Mouse (Mus musculus) heart, embryonic 16.5 days (tissue): ENCODE measurements around the gene Ppp1r14b. TPM values are rescaled to one million over a fixed set of nuclear protein-coding genes. Genes with fewer than 3 reads are reported as not detected.

Source experiments
- ATAC-seq: fragments of 200-750 bp; cut with Nextera tagmentation; replicated peaks from 2 replicates; pipeline ENCODE4 v1.8.0; 2017; ENCODE audit warnings: moderate number of reproducible peaks; ENCODE audit not compliant: insufficient read depth, low FRiP score; ENCODE audit errors: extremely low read depth
- H3K27ac ChIP-seq: fragments of 300-500 bp; sonication (generic); 2 replicates; pipeline ENCODE4 v1.5.1; 2014; ENCODE audit warnings: mild to moderate bottlenecking, low read length, control low read depth, moderate library complexity
- H3K27me3 ChIP-seq: fragments of 300-500 bp; sonication (generic); 2 replicates; pipeline ENCODE4 v1.6.1; 2014; ENCODE audit warnings: low read length, mixed read lengths; ENCODE audit not compliant: control insufficient read depth, insufficient read depth
- H3K36me3 ChIP-seq: fragments of 300-500 bp; sonication (generic); 2 replicates; pipeline ENCODE4 v1.6.1; 2014; ENCODE audit not compliant: control insufficient read depth, insufficient read depth
- H3K4me1 ChIP-seq: fragments of 300-500 bp; sonication (generic); 2 replicates; pipeline ENCODE4 v1.6.1; 2014; ENCODE audit warnings: low read length, mixed read lengths; ENCODE audit not compliant: control insufficient read depth, insufficient read depth
- H3K4me2 ChIP-seq: fragments of 300-500 bp; sonication (generic); 2 replicates; pipeline ENCODE4 v1.6.1; 2014; ENCODE audit warnings: low read depth, mild to moderate bottlenecking, control low read depth, low read length
- H3K4me3 ChIP-seq: fragments of 300-500 bp; sonication (generic); 2 replicates; pipeline ENCODE4 v1.5.1; 2014; ENCODE audit warnings: mild to moderate bottlenecking, control low read depth, low read length
- H3K9ac ChIP-seq: fragments of 300-500 bp; sonication (generic); 2 replicates; pipeline ENCODE4 v1.6.1; 2014; ENCODE audit warnings: low read length, control low read depth
- H3K9me3 ChIP-seq: fragments of 300-500 bp; sonication (generic); replicated peaks from 2 replicates; pipeline ENCODE4 v1.6.1; 2016; ENCODE audit warnings: low read length; ENCODE audit not compliant: control insufficient read depth
- WGBS: fragments of 180-500 bp; shearing (Covaris S2); extraction: QIAGEN DNeasy Blood & Tissue Kit; methylation state at CpG from one replicate; pipeline ENCODE4 v1.1.7; 2014; 5-methylcytosine and 5-hydroxymethylcytosine counted together
- polyA plus RNA-seq: library from polyadenylated mRNA; unstranded; fragments of >200 nt; fragmentation: Nextera tagmentation; extraction: Ambion mirVana; gene quantifications from 2 replicates; pipeline ENCODE4 v1.2.1, GENCODE M21; 2015

Gene Ppp1r14b
- polyA plus RNA-seq, 1 experiment from 2014 or later, result 68.9 TPM

- no peak for ATAC-seq
- Histone ChIP-seq H3K4me2 (peak overlapping the region; percentile 27), H3K4me3 (peak overlapping the region; percentile 37), H3K27me3 (no peaks in the 10 kb centered on the region), H3K36me3 (peaks cover 33% of the 10 kb centered on the region), H3K9me3 (no peaks in the 10 kb centered on the region), H3K27ac (peak overlapping the region; percentile 65), H3K4me1 (peaks cover 6% of the 10 kb centered on the region; the same call in 1 of the 2 replicates), H3K9ac (peak overlapping the region; percentile 18; the same call in 1 of the 2 replicates)
- WGBS, result 71% methylated on average over 11 of the region's 11 CpGs
These were observed 43.8 kb downstream of the Ppp1r14b start for GRCm38 (mm10) chr19:7018546-7018945.

GRCm38 (mm10) chr19:7019191-7019590 is 44.4 kb downstream of the Ppp1r14b start, which contains the start of gene Fermt3:
Gene Fermt3 (minus strand): TSS chr19:7019469.
- 58% methylated on average over 5 of the region's 5 CpGs for WGBS
- peaks cover 37% of the 10 kb centered on the region for H3K36me3 ChIP-seq
- H3K4me3 ChIP-seq, result peak within 1 kb of the TSS; percentile 37
- peak; percentile 47 for ATAC-seq
- no peaks in the 10 kb centered on the region for H3K27me3 ChIP-seq
- H3K27ac ChIP-seq, result peak within 1 kb of the TSS; percentile 65
- H3K9ac ChIP-seq, result peak within 1 kb of the TSS; percentile 34; the same call in 1 of the 2 replicates
- no peaks in the 10 kb centered on the region for H3K9me3 ChIP-seq
- peak within 1 kb of the TSS; percentile 27 for H3K4me2 ChIP-seq
- peaks cover 6% of the 10 kb centered on the region; the same call in 1 of the 2 replicates for H3K4me1 ChIP-seq

GRCm38 (mm10) chr19:7020224-7020641 is 45.5 kb downstream of the Ppp1r14b start:
- no peak overlapping the region for H3K9ac ChIP-seq
- no peaks in the 10 kb centered on the region for H3K27me3 ChIP-seq
- H3K4me3 ChIP-seq, result no peak overlapping the region
- H3K4me2 ChIP-seq, result no peak overlapping the region
- H3K36me3 ChIP-seq, result peaks cover 47% of the 10 kb centered on the region
- 0 out of 2 replicates have a peak overlapping the region, but pooled peaks have one; percentile 25 for H3K27ac ChIP-seq
- H3K9me3 ChIP-seq, result no peaks in the 10 kb centered on the region
- no peak for ATAC-seq
- 42% methylated on average over 3 of the region's 3 CpGs for WGBS
- H3K4me1 ChIP-seq, result peaks cover 6% of the 10 kb centered on the region; the same call in 1 of the 2 replicates

Other genes starting within 250 kb of the Ppp1r14b start
- gene Rps6ka4, start 134.3 kb upstream of the Ppp1r14b start, polyA plus RNA-seq, result 20.0 and 20.5 TPM in 2 replicates
- gene Ccdc88b, start 116.8 kb upstream of the Ppp1r14b start, polyA plus RNA-seq, result 1.00 and 3.8 TPM in 2 replicates
- gene Trmt112, start 65.3 kb upstream of the Ppp1r14b start, polyA plus RNA-seq, result 80.0 and 93.0 TPM in 2 replicates
- gene Prdx5, start 64.9 kb upstream of the Ppp1r14b start, polyA plus RNA-seq, result 383 and 415 TPM in 2 replicates
- 43.4 and 48.2 TPM in 2 replicates for gene Esrra, start 53.2 kb upstream of the Ppp1r14b start, polyA plus RNA-seq
- gene Catsperz, start 49.6 kb upstream of the Ppp1r14b start, polyA plus RNA-seq, result 2.8 and 3.9 TPM in 2 replicates
- gene Kcnk4, start 40.5 kb upstream of the Ppp1r14b start, polyA plus RNA-seq, result 0.50 and 0.95 TPM in 2 replicates
- gene Bad, start 33.1 kb upstream of the Ppp1r14b start, polyA plus RNA-seq, result 58.4 and 59.2 TPM in 2 replicates
- gene Gpr137, start 32.5 kb upstream of the Ppp1r14b start, polyA plus RNA-seq, result 20.8 and 22.3 TPM in 2 replicates
- 16.8 and 21.1 TPM in 2 replicates for gene Plcb3, start 1.5 kb downstream of the Ppp1r14b start, polyA plus RNA-seq
- 83.7 and 95.0 TPM in 2 replicates for gene Fkbp2, start 5.5 kb downstream of the Ppp1r14b start, polyA plus RNA-seq
- gene Vegfb, start 12.7 kb downstream of the Ppp1r14b start, polyA plus RNA-seq, result 123 and 171 TPM in 2 replicates
- gene Dnajc4, start 17.6 kb downstream of the Ppp1r14b start, polyA plus RNA-seq, result 40.3 and 44.1 TPM in 2 replicates
- 34.1 and 36.6 TPM in 2 replicates for gene Nudt22, start 21.1 kb downstream of the Ppp1r14b start, polyA plus RNA-seq
- gene Trpt1, start 21.2 kb downstream of the Ppp1r14b start, polyA plus RNA-seq, result 17.0 and 17.3 TPM in 2 replicates
- gene Fermt3, start 44.5 kb downstream of the Ppp1r14b start, polyA plus RNA-seq, result 14.3 and 24.7 TPM in 2 replicates
- 195 and 202 TPM in 2 replicates for gene Stip1, start 65.0 kb downstream of the Ppp1r14b start, polyA plus RNA-seq
- gene Macrod1, start 81.8 kb downstream of the Ppp1r14b start, polyA plus RNA-seq, result 61.0 and 64.3 TPM in 2 replicates
- 1.6 and 1.9 TPM in 2 replicates for gene Flrt1, start 130.8 kb downstream of the Ppp1r14b start, polyA plus RNA-seq
- 140 and 141 TPM in 2 replicates for gene Otub1, start 231.3 kb downstream of the Ppp1r14b start, polyA plus RNA-seq
- 1,892 and 2,285 TPM in 2 replicates for gene Cox8a, start 242.6 kb downstream of the Ppp1r14b start, polyA plus RNA-seq